Mouse (Mus musculus) forebrain, embryonic 16.5 days (tissue): ENCODE measurements around the gene B3galt5. TPM values are rescaled to one million over a fixed set of nuclear protein-coding genes. Genes with fewer than 3 reads are reported as not detected.
"Not testable (repeated sequence)": the region's sequence is repeated elsewhere in the genome, so short reads cannot be mapped to it uniquely, and the experiment has no call there.

ENCODE experiments used
- ATAC-seq: fragments of 200-750 bp; cut with Nextera tagmentation; 2 replicates; pipeline ENCODE4 v1.8.0; 2017; ENCODE audit warnings: mild to moderate bottlenecking, moderate library complexity
- H3K27ac ChIP-seq: fragments of 300-500 bp; sonication (generic); 2 replicates; pipeline ENCODE4 v1.5.1; 2014; ENCODE audit warnings: low read length, control low read depth
- H3K27me3 ChIP-seq: fragments of 300-500 bp; sonication (generic); replicated peaks from 2 replicates; pipeline ENCODE4 v1.6.1; 2014; ENCODE audit warnings: low read length; ENCODE audit not compliant: control insufficient read depth, insufficient read depth
- H3K36me3 ChIP-seq: fragments of 300-500 bp; sonication (generic); 2 replicates; pipeline ENCODE4 v1.6.1; 2014; ENCODE audit not compliant: control insufficient read depth, insufficient read depth
- H3K4me1 ChIP-seq: fragments of 300-500 bp; sonication (generic); replicated peaks from 2 replicates; pipeline ENCODE4 v1.6.1; 2014; ENCODE audit warnings: low read length; ENCODE audit not compliant: control insufficient read depth, insufficient read depth
- H3K4me2 ChIP-seq: fragments of 300-500 bp; sonication (generic); 2 replicates; pipeline ENCODE4 v1.6.1; 2014; ENCODE audit warnings: mild to moderate bottlenecking, low read length, control low read depth
- H3K4me3 ChIP-seq: fragments of 300-500 bp; sonication (generic); replicated peaks from 2 replicates; pipeline ENCODE4 v1.5.1; 2014; ENCODE audit warnings: mild to moderate bottlenecking, low read length, control low read depth
- H3K9ac ChIP-seq: fragments of 300-500 bp; sonication (generic); replicated peaks from 2 replicates; pipeline ENCODE4 v1.6.1; 2014; ENCODE audit warnings: low read depth, low read length, control low read depth
- H3K9me3 ChIP-seq: fragments of 300-500 bp; sonication (generic); 2 replicates; pipeline ENCODE4 v1.6.1; 2016; ENCODE audit warnings: low read length; ENCODE audit not compliant: control insufficient read depth
- WGBS: fragments of 180-500 bp; shearing (Covaris S2); extraction: QIAGEN DNeasy Blood & Tissue Kit; methylation state at CpG from one replicate; pipeline ENCODE4 v1.1.7; 2014; 5-methylcytosine and 5-hydroxymethylcytosine counted together
- polyA plus RNA-seq: library from polyadenylated mRNA; unstranded; fragments of >200 nt; fragmentation: Nextera tagmentation; extraction: Ambion mirVana; gene quantifications from 2 replicates; pipeline ENCODE4 v1.2.1, GENCODE M21; 2015

Gene B3galt5
- polyA plus RNA-seq, 1 experiment from 2014 or later = 2.2 TPM

DNA sequence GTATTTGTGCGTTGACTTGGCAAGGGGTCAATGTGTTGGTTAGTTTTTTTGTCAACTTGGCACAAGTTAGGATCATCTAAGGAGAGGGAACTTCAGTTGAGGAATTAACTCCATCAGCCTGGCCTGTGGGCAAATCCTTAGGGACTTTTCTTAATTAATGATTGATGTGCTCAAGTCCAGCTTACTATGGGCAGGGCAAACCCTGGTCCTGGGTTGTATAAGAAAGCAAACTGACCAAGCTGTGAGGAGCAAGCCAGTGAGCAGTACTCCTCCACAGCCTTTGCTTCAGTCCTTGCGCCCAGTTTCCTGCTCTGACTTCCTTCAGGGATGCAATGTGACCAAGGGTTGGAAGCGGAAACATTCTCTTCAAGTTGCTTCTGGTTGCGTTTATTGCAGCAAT, 87.6 kb downstream of the B3galt5 start:
- ATAC-seq = no peak
- Histone ChIP-seq H3K27me3 (no peaks in the 10 kb centered on the region), H3K4me2 (no peak overlapping the region), H3K4me3 (no peak overlapping the region), H3K36me3 (no peaks in the 10 kb centered on the region), H3K4me1 (peaks cover 8% of the 10 kb centered on the region), H3K9me3 (no peaks in the 10 kb centered on the region), H3K9ac (no peak overlapping the region), H3K27ac (no peak overlapping the region)
- 95% methylated on average over 4 of the region's 4 CpGs for WGBS

DNA sequence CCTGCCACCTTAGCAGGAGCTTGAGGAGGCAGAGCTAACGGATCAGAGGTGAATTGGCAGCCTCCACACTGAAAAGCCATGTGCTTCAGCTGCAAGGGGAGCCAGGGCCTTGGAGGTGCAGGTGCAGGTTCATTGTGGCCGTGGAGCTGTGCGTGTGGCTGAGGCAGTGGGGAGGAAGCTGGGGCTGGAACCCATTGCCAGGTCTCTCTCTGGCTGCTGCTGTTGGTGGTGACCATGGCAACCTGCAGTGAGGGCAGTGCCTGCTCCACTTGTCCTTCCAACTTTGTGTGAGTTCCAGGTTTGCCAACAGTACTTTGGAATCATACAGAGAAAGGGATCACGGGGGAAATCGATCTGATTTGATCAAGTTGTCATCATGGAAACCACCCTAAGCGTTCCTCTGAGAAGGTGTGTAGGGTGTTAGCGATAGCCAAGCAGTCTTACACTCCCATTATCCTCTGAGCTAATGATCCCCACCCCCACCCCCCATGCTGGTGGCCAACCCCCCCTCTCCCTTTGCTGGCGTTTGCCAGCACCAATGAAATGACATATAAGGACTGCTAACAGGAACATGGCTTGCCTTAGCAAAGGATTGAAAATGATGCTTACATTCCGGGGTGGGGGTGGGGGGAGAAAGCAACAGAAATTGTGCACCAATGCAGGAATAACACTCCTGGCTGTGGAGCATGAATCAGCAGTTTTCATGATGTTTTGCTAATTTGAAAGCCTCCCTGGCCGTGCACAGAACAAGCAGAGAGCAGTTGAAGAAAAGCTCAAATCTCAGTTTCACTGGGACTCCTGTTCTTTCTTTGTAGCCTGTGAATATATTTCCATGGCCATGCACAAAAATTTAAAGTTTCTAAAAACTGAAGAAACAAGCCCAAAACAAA, 90.8 kb downstream of the B3galt5 start:
- no peak overlapping the region for H3K9ac ChIP-seq
- peak; percentile 50; the same call in 1 of the 2 replicates for ATAC-seq
- no peak overlapping the region for H3K4me3 ChIP-seq
- H3K4me2 ChIP-seq = no peak overlapping the region
- no peaks in the 10 kb centered on the region for H3K9me3 ChIP-seq
- 31% methylated on average over 10 of the region's 10 CpGs for WGBS
- no peaks in the 10 kb centered on the region for H3K27me3 ChIP-seq
- H3K27ac ChIP-seq = no peak overlapping the region
- H3K4me1 ChIP-seq = peaks cover 8% of the 10 kb centered on the region
- no peaks in the 10 kb centered on the region for H3K36me3 ChIP-seq

DNA sequence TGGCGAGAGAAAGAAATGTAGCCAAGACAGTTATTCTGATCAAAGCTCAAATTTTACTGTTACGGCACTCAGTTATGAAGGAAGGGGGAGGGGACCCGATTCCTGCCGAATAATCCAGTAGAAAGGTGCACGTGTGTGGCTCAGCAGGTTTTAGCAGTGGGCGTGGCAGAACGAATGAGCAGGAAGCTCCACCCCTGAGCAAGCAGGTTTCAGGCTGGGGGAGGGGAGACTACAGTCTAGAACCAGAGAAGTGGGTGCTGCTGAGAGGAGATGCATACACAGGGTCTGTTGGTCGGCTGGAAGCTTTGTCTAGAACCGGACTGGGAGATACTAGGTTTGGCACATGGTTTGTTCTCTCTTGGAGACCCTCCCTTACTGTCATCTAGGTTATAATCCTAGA, 91.7 kb downstream of the B3galt5 start:
- H3K9ac ChIP-seq, H3K4me1 ChIP-seq, H3K4me2 ChIP-seq, H3K27ac ChIP-seq, ATAC-seq, H3K36me3 ChIP-seq, H3K27me3 ChIP-seq, H3K9me3 ChIP-seq, H3K4me3 ChIP-seq: not testable (repeated sequence)
- 43% methylated on average over 9 of the region's 9 CpGs for WGBS

DNA sequence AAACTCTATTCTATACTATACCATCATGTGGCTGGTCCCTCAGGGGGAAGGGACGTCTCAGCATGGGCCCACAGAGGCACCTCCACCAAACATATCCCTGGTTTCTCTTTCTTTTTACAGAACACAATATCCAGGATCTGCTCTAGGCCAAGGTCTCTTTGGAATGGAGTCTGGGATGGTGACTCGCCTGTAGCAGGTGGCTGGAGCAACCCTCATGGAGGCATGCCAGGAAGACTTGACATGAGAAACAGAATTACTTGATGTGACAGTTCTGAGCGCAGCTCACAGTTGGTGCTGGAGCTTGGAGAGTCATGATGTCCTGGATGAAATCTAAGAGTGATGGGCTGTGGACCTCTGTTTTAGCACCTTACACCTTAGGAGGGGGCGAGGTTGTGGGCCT, 104.0 kb downstream of the B3galt5 start:
- no peaks in the 10 kb centered on the region for H3K27me3 ChIP-seq
- H3K9ac ChIP-seq = no peak overlapping the region
- no peaks in the 10 kb centered on the region for H3K9me3 ChIP-seq
- WGBS = 78% methylated on average over 4 of the region's 4 CpGs
- H3K4me3 ChIP-seq = no peak overlapping the region
- no peak overlapping the region for H3K4me2 ChIP-seq
- no peak for ATAC-seq
- no peaks in the 10 kb centered on the region for H3K4me1 ChIP-seq
- no peak overlapping the region for H3K27ac ChIP-seq
- H3K36me3 ChIP-seq = no peaks in the 10 kb centered on the region

- H3K27ac ChIP-seq = no peak overlapping the region
- H3K4me1 ChIP-seq = no peaks in the 10 kb centered on the region
- H3K27me3 ChIP-seq = no peaks in the 10 kb centered on the region
- no peaks in the 10 kb centered on the region for H3K36me3 ChIP-seq
- no peak overlapping the region for H3K9ac ChIP-seq
- H3K4me2 ChIP-seq = no peak overlapping the region
- H3K9me3 ChIP-seq = no peaks in the 10 kb centered on the region
- ATAC-seq = no peak
- WGBS = 7% methylated on average over 5 of the region's 5 CpGs
- no peak overlapping the region for H3K4me3 ChIP-seq
Observed at GRCm38 (mm10) chr16:96341269-96341668, 105.7 kb downstream of the B3galt5 start.

DNA sequence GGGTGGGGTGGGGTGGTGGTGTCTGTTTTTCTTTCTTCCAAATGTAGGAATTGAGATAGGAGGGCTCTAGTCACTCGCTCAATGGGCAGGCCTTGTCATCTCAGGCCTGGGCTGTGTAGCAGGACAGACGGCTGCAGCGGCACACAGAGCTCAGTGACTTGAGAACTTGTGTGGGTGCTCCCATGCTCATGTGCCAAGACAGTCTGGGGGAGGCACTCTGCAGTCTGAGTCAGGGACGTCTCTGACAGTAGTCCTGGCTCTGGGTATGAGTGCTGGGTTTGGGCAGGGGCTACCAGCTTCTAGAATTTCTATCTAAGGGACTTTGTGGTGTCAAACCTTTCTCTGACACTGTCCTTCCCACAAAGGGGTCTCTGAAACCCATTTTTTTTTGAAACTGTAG, 106.3 kb downstream of the B3galt5 start:
- WGBS = 71% methylated on average over 4 of the region's 4 CpGs
- Histone ChIP-seq H3K27ac (no peak overlapping the region), H3K4me1 (no peaks in the 10 kb centered on the region), H3K9ac (no peak overlapping the region), H3K27me3 (no peaks in the 10 kb centered on the region), H3K4me2 (no peak overlapping the region), H3K4me3 (no peak overlapping the region), H3K36me3 (no peaks in the 10 kb centered on the region), H3K9me3 (no peaks in the 10 kb centered on the region)
- ATAC-seq = no peak

DNA sequence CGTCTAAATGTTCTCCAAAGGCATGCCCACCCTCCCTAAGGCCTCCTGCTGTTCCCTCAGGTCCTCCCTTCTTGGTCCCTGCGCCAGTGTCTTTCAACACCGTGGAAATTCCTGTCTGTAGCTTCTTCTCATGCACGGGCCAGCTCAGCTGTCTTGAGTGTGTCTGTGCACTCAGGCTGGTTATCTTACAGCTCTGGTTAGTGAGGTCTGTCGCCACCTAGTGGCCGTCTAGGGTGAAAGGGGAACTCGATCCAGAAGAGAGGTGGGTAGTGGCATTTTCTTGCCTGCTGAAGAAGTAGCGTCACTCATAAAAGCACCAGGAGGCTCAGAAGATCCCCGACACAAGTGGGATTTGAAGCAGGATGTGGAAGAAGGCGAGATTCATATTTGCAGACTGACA, 109.5 kb downstream of the B3galt5 start:
- Histone ChIP-seq H3K4me3 (no peak overlapping the region), H3K27me3 (no peaks in the 10 kb centered on the region), H3K4me1 (no peaks in the 10 kb centered on the region), H3K9me3 (no peaks in the 10 kb centered on the region), H3K27ac (no peak overlapping the region), H3K36me3 (no peaks in the 10 kb centered on the region), H3K9ac (no peak overlapping the region), H3K4me2 (no peak overlapping the region)
- WGBS = 4% methylated on average over 10 of the region's 10 CpGs
- peak; percentile 88 for ATAC-seq

- no peaks in the 10 kb centered on the region for H3K36me3 ChIP-seq
- H3K9me3 ChIP-seq = no peaks in the 10 kb centered on the region
- no peaks in the 10 kb centered on the region for H3K4me1 ChIP-seq
- H3K27me3 ChIP-seq = no peaks in the 10 kb centered on the region
- ATAC-seq = no peak
- H3K9ac ChIP-seq = no peak overlapping the region
- no peak overlapping the region for H3K27ac ChIP-seq
- WGBS = 77% methylated on average over 11 of the region's 11 CpGs
- H3K4me3 ChIP-seq = no peak overlapping the region
- H3K4me2 ChIP-seq = no peak overlapping the region
Observed at GRCm38 (mm10) chr16:96348070-96348469, 112.5 kb downstream of the B3galt5 start.

GRCm38 (mm10) chr16:96348766-96349165, 113.2 kb downstream of the B3galt5 start:
- H3K4me2 ChIP-seq = no peak overlapping the region
- no peak for ATAC-seq
- no peaks in the 10 kb centered on the region for H3K27me3 ChIP-seq
- 87% methylated on average over 5 of the region's 5 CpGs for WGBS
- H3K27ac ChIP-seq = no peak overlapping the region
- H3K9me3 ChIP-seq = no peaks in the 10 kb centered on the region
- H3K4me3 ChIP-seq = no peak overlapping the region
- no peaks in the 10 kb centered on the region for H3K4me1 ChIP-seq
- H3K36me3 ChIP-seq = no peaks in the 10 kb centered on the region
- H3K9ac ChIP-seq = no peak overlapping the region
